Mouse (Mus musculus) heart, embryonic 12.5 days (tissue): Measurements from ENCODE around the gene Gm17387. TPM values are rescaled to one million over a fixed set of nuclear protein-coding genes. Genes with fewer than 3 reads are reported as not detected.
"Not testable (repeated sequence)": the region's sequence is repeated elsewhere in the genome, so short reads cannot be mapped to it uniquely, and the experiment has no call there.

Experiments used
- ATAC-seq: fragments of 200-750 bp; cut with Nextera tagmentation; 2 replicates; pipeline ENCODE4 v1.8.0; 2017; ENCODE audit warnings: moderate TSS enrichment, moderate library complexity; ENCODE audit not compliant: insufficient number of reproducible peaks, low FRiP score
- H3K27ac ChIP-seq: fragments of 300-500 bp; sonication (generic); 2 replicates; pipeline ENCODE4 v1.5.1; 2016; ENCODE audit warnings: mild to moderate bottlenecking, moderate library complexity; ENCODE audit not compliant: poor library complexity, severe bottlenecking
- H3K27me3 ChIP-seq: fragments of 300-500 bp; sonication (generic); replicated peaks from 2 replicates; pipeline ENCODE4 v1.6.1; 2016; ENCODE audit warnings: mild to moderate bottlenecking, moderate library complexity
- H3K36me3 ChIP-seq: fragments of 300-500 bp; sonication (generic); 2 replicates; pipeline ENCODE4 v1.6.1; 2016; ENCODE audit warnings: mild to moderate bottlenecking, moderate library complexity
- H3K4me1 ChIP-seq: fragments of 300-500 bp; sonication (generic); replicated peaks from 2 replicates; pipeline ENCODE4 v1.6.1; 2016; ENCODE audit warnings: mild to moderate bottlenecking
- H3K4me2 ChIP-seq: fragments of 300-500 bp; sonication (generic); 2 replicates; pipeline ENCODE4 v1.6.1; 2016; ENCODE audit warnings: mild to moderate bottlenecking, moderate library complexity
- H3K4me3 ChIP-seq: fragments of 300-500 bp; sonication (generic); 2 replicates; pipeline ENCODE4 v1.5.1; 2016; ENCODE audit warnings: mild to moderate bottlenecking
- H3K9ac ChIP-seq: fragments of 300-500 bp; sonication (generic); 2 replicates; pipeline ENCODE4 v1.6.1; 2016; ENCODE audit warnings: mild to moderate bottlenecking, moderate library complexity
- H3K9me3 ChIP-seq: fragments of 300-500 bp; sonication (generic); replicated peaks from 2 replicates; pipeline ENCODE4 v1.6.1; 2016; ENCODE audit warnings: mild to moderate bottlenecking, moderate library complexity
- WGBS: fragments of 180-500 bp; shearing (Covaris S2); methylation state at CpG from one replicate; pipeline ENCODE4 v1.1.7; 2016; 5-methylcytosine and 5-hydroxymethylcytosine counted together
- polyA plus RNA-seq: library from polyadenylated mRNA; unstranded; fragments of >200 nt; fragmentation: Nextera tagmentation; extraction: Ambion mirVana; gene quantifications from 2 replicates; pipeline ENCODE4 v1.2.1, GENCODE M21; 2016

Gene Gm17387
- polyA plus RNA-seq, 1 experiment from 2014 or later, result not detected

GRCm38 (mm10) chr7:141036624-141037023, 7.7 kb downstream of the Gm17387 start:
- H3K27ac ChIP-seq, ATAC-seq, H3K9me3 ChIP-seq, H3K27me3 ChIP-seq, H3K4me3 ChIP-seq, H3K4me2 ChIP-seq, H3K4me1 ChIP-seq, H3K36me3 ChIP-seq, H3K9ac ChIP-seq: not testable (repeated sequence)
- 74% methylated on average over 1 of the region's 2 CpGs for WGBS

GRCm38 (mm10) chr7:141038090-141039032, 9.4 kb downstream of the Gm17387 start:
- Histone ChIP-seq H3K4me2 (no peak overlapping the region), H3K9ac (no peak overlapping the region), H3K9me3 (no peaks in the 10 kb centered on the region), H3K4me3 (no peak overlapping the region), H3K36me3 (no peaks in the 10 kb centered on the region), H3K27ac (no peak overlapping the region), H3K27me3 (no peaks in the 10 kb centered on the region), H3K4me1 (peaks cover 5% of the 10 kb centered on the region; the same call in 1 of the 2 replicates)
- ATAC-seq, result no peak
- 55% methylated on average over 20 of the region's 21 CpGs for WGBS

- Histone ChIP-seq H3K36me3 (no peaks in the 10 kb centered on the region), H3K9me3 (no peaks in the 10 kb centered on the region), H3K9ac (no peak overlapping the region), H3K27ac (no peak overlapping the region), H3K4me2 (no peak overlapping the region), H3K4me1 (peaks cover 5% of the 10 kb centered on the region; the same call in 1 of the 2 replicates), H3K27me3 (no peaks in the 10 kb centered on the region), H3K4me3 (no peak overlapping the region)
- ATAC-seq, result no peak
- WGBS, result 86% methylated on average over 4 of the region's 4 CpGs
Measured at GRCm38 (mm10) chr7:141039386-141040107, 10.6 kb downstream of the Gm17387 start.

- 37% methylated on average over 6 of the region's 9 CpGs for WGBS
- H3K36me3 ChIP-seq, result no peaks in the 10 kb centered on the region
- peaks cover 5% of the 10 kb centered on the region; the same call in 1 of the 2 replicates for H3K4me1 ChIP-seq
- H3K4me3 ChIP-seq, result no peak overlapping the region
- H3K27me3 ChIP-seq, result no peaks in the 10 kb centered on the region
- H3K9ac ChIP-seq, result no peak overlapping the region; the same call in 1 of the 2 replicates
- peak overlapping the region; percentile 46 for H3K4me2 ChIP-seq
- H3K27ac ChIP-seq, result peak overlapping the region; percentile 59
- H3K9me3 ChIP-seq, result no peaks in the 10 kb centered on the region
- ATAC-seq, result no peak
Measured at GRCm38 (mm10) chr7:141040867-141041606, 12.1 kb downstream of the Gm17387 start.

- 22% methylated on average over 5 of the region's 5 CpGs for WGBS
- H3K36me3 ChIP-seq, result no peaks in the 10 kb centered on the region
- H3K9ac ChIP-seq, result no peak overlapping the region
- ATAC-seq, result peak; percentile 85
- H3K9me3 ChIP-seq, result no peaks in the 10 kb centered on the region
- H3K4me2 ChIP-seq, result no peak overlapping the region
- H3K27ac ChIP-seq, result peak overlapping the region; percentile 59
- H3K4me1 ChIP-seq, result peaks cover 5% of the 10 kb centered on the region; the same call in 1 of the 2 replicates
- 0 out of 2 replicates have a peak, but pooled peaks cover 4% of the 10 kb centered on the region for H3K27me3 ChIP-seq
- H3K4me3 ChIP-seq, result no peak overlapping the region
Measured at GRCm38 (mm10) chr7:141041661-141042060, 12.7 kb downstream of the Gm17387 start.

- Histone ChIP-seq H3K9me3 (no peaks in the 10 kb centered on the region), H3K4me1 (peaks cover 12% of the 10 kb centered on the region), H3K36me3 (no peaks in the 10 kb centered on the region), H3K27ac (no peak overlapping the region), H3K4me3 (no peak overlapping the region), H3K9ac (no peak overlapping the region), H3K27me3 (0 out of 2 replicates have a peak, but pooled peaks cover 9% of the 10 kb centered on the region), H3K4me2 (no peak overlapping the region)
- ATAC-seq, result no peak
- 40% methylated on average over 4 of the region's 4 CpGs for WGBS
Measured at GRCm38 (mm10) chr7:141042539-141042938, 13.6 kb downstream of the Gm17387 start.

GRCm38 (mm10) chr7:141046931-141047580, 18.1 kb downstream of the Gm17387 start:
- Histone ChIP-seq H3K4me1 (peaks cover 19% of the 10 kb centered on the region), H3K4me3 (no peak overlapping the region), H3K9ac (peak overlapping the region; percentile 63; the same call in 1 of the 2 replicates), H3K27me3 (peaks cover 13% of the 10 kb centered on the region; the same call in 1 of the 2 replicates), H3K36me3 (no peaks in the 10 kb centered on the region), H3K4me2 (peak overlapping the region; percentile 95), H3K9me3 (no peaks in the 10 kb centered on the region; the same call in 1 of the 2 replicates), H3K27ac (peak overlapping the region; percentile 76)
- WGBS, result 58% methylated on average over 6 of the region's 6 CpGs
- peak; percentile 12; the same call in 1 of the 2 replicates for ATAC-seq

- H3K9me3 ChIP-seq, result no peaks in the 10 kb centered on the region; the same call in 1 of the 2 replicates
- peaks cover 19% of the 10 kb centered on the region for H3K4me1 ChIP-seq
- 4% methylated on average over 16 of the region's 19 CpGs for WGBS
- H3K9ac ChIP-seq, result peak overlapping the region; percentile 63
- H3K4me3 ChIP-seq, result peak overlapping the region; percentile 47
- H3K27me3 ChIP-seq, result peaks cover 13% of the 10 kb centered on the region; the same call in 1 of the 2 replicates
- no peaks in the 10 kb centered on the region for H3K36me3 ChIP-seq
- peak overlapping the region; percentile 76 for H3K27ac ChIP-seq
- H3K4me2 ChIP-seq, result peak overlapping the region; percentile 95
- ATAC-seq, result peak; percentile 82
Measured at GRCm38 (mm10) chr7:141047581-141048225, 18.8 kb downstream of the Gm17387 start.

- Histone ChIP-seq H3K9ac (peak overlapping the region; percentile 63), H3K4me1 (peaks cover 19% of the 10 kb centered on the region), H3K36me3 (no peaks in the 10 kb centered on the region), H3K4me2 (peak overlapping the region; percentile 95), H3K9me3 (no peaks in the 10 kb centered on the region; the same call in 1 of the 2 replicates), H3K4me3 (peak overlapping the region; percentile 47), H3K27ac (peak overlapping the region; percentile 76), H3K27me3 (peaks cover 13% of the 10 kb centered on the region; the same call in 1 of the 2 replicates)
- peak; percentile 87 for ATAC-seq
- 10% methylated on average over 21 of the region's 21 CpGs for WGBS
Measured at GRCm38 (mm10) chr7:141048226-141049218, 19.6 kb downstream of the Gm17387 start.
